Mouse (Mus musculus): ENCODE data around the gene Ube2r2.
A peak's percentile ranks its signal among the peaks of the same experiment; 100 is the strongest.

Ube2r2 gene

DNA sequence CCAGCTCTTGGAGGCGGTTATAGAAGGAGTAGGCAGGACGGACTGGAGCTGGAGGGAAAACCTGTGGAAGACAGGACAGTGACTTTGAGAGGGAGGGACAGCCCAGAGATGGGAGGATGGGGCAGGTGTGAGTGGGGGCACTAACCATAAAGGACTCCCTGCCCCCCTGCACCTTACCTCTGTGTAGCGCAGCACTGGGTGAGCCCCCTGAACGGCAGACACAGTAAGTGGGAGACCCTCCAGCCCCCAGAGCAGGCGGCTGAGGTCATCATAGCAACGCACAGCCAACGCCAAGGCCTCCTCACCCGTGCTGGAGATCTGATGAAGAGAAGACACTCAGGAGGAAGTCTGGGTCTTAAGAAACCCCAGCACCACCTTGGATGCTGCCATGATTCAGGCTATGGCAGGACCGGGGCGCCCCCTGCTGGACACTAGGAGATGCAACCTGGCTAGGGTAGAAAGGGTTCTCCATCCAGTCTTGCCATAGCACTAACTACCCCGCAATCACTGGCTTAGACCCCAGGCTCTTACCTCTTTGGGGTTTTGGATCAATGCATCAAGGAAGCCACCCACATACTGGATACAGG lies 16.7 kb upstream of the Ube2r2 start:
- DNase-seq (ENCODE audit: inconsistent ontology term) = peak; percentile 70

DNA sequence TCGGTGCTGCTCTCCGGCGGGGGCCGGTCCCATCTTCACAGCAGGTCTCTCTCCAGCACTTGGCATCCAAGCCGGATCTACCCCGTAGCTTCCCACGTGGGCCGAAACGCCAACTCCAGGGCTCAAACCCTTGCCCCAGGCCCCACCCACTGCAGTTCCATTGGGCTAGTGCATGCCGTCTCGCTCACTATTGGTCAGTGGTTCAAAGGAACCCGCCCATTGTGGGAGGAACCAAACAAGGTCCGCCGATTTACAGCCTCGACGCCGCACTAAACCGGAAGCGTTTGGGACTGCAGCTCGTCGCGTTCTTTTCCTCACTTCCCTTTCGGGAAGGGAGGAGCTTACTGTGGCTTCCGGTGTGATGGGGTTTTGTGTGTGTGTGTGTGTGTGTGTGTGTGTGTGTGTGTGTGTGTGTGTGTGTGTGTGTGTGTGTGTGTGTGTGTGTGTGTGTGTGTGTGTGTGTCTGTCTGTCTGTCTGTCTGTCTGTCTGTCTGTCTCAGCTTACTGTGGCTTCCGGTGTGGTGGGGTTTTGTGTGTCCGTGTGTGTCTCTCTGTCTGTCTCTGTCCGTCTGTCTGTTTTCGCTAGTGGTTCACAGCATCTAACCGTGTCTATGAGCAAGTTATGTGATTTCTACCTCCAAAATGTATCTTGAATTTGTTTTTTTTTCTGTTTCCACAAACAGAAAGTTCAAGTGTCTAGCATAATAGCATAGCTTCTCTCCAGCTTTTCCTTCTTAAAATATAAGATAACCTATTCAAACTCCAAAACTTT lies 11.2 kb upstream of the Ube2r2 start, which contains the start of gene Nol6:
Gene Nol6, minus strand, starts transcription at position 276 of the 772 bp plus-strand sequence.
- peak; percentile 99 for DNase-seq (ENCODE audit: inconsistent ontology term)

DNA sequence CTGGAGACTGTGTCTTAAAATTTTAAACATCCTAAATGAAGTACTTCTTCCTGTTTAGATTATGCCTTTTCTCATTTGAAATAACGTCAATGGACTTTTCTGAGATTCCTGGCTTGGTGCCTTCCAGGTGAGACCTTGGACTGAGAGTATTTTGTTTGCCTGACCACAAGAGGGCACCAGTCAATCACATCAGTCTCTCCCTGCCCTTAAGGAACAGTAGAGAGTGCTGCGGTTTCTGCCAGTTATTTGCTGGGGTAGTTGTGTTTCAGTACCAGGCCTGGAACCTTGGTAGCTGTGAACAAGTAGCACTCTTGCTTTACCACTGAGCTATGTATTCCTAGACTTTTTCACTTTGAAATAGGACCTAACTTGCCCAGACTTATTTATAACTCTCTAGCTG lies 6.1 kb upstream of the Ube2r2 start:
- peak; percentile 44 for DNase-seq (ENCODE audit: inconsistent ontology term)

DNA sequence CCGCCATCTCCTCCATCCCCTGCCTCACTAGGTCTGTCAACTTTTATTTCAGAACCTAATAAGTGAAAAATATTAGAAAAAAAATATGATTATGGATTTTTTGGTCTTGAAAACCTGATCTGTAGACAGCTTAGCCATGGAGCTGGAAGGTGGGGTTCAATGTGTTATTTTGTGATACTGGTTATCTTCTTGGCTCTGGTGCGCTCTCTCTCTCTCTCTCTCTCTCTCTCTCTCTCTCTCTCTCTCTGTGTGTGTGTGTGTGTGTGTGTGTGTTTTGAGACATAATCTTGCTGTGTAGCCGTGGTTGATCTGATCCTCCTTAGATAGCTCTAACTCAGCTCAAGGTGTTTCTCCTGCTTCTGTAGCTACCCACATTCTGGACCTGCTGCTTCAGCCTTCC lies 5.7 kb upstream of the Ube2r2 start:
- DNase-seq (ENCODE audit: inconsistent ontology term) = no peak

DNA sequence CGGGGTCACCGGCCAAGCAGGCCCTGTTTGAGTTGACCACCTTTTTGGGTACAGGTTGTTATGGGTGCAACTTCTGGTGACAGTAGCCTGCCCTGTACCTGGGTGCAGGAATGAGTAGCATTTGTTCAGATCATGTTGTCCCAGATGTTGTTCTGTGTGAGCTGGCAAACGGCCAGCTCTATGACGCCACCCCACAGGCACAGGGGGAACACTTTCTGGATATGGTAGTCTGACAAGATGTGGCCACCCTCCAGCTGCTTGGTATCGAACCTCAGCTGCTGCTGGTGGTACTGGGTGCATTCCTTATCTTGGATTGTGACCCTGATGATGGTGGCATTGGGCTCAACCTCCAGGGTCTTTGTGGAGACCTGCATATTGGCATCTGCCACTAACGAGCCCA lies 3.1 kb upstream of the Ube2r2 start:
- DNase-seq (ENCODE audit: inconsistent ontology term) = no peak

DNA sequence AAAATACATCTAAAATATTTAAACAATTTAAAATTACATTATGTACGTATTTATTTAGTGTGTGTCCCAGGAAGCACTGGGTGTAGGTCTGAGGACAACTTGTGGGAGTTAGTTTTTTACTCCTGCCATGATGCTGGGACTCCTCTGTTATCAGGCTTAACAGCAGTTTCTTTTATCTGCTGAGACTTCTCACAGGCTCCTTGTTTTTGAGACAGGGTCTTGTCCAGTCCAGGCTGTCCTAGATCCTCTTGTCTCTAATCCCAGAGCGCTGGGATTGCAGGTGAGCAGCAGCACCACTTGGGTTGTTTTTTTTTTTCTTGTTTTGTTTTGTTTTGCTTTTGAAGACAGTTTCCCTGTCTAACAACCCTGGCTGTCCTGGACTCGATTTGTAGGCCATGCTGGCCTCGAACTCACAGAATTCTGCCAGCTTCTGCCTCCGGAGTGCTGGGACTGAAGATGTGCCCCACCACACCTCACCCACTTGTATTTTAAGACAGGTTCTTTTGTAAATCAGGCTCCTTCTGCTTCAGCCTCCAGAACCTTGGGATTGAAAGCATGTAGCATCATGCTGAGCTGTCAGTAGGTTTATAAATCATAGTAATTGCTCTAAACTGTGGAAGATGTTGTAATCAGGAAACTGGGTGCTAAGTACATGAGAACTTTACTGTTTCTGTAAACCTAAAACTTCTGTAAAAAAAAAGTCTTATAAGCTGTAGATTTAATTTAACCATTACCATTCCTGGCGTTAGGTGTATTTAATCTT lies 1.8 kb upstream of the Ube2r2 start:
- DNase-seq (ENCODE audit: inconsistent ontology term) = no peak

DNA sequence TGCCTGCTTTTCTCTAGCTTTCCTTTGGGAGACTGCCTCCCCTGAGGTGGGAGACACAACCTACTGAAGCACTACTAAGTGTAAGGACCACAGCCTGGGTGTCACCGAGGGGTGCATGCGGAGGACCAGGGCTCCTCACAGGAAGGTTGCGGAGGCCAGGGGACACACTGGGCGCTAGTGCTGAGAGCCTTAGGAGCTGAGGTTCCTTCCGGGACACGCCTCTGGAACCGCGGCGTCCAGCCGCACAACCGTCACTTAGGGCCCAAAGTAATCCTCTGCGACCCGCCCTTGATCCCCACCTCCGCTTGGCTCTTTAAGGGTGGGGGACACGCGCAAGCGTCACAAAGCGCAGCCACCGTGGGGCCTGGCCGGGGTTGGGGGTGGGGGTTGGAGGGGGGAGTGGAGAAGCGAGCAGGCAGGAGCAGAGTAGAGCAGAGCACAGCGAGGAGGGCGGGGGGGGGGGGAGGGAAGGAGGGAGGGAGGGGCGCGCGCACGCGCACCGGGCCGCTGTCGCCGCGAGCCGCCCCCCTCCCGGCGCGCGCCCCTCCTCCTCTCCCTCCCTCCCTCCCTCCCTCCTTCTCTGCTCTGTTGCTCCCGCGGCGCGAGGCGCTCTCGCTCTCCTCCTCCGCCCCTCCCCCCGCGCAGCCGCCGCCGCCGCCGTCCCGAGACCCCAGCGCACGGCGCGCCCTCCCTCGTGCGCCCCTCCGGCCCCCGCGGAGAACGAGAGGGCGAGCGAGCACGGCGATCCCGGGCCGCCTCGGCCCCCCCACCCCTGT lies 420 bp upstream of the Ube2r2 start:
- DNase-seq (ENCODE audit: inconsistent ontology term) = peak; percentile 91

DNA sequence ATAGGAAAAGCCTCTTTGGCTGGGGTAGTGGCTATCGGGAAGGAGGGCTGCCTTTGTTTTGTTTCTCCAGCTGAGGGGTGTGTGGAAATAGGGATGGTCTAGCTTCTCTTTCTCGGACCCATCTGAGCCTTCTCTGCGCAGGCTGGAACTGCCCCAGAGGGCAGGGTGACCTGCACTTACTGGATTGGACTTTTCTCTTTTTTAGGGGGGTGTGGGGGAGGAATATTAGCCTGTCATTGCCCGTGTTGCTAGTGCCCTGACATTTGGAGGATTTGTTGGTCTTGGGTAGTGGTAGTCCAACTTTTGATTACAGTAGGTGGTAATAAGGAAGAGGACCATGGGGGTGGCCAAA lies 887 bp downstream of the Ube2r2 start:
- DNase-seq (ENCODE audit: inconsistent ontology term) = no peak

DNA sequence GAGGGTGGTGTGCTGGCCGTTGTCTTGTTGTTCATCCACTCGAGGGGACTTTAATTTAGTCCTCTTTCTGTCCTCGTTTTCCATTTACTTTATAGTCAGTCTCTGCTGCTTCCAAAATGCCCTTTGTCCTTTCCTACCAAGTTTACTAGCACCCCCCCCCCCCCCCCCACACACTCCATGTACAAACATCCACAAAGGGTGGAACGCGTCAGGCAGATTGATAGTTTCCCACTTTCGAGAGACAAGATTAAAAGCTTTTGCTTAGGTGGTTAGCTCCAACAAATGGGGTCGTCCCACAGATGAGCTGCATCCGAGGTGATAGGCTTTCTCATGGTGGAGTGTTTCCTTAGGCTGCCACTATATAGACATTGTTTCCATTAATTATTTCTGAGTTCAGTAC lies 1.3 kb downstream of the Ube2r2 start:
- DNase-seq (ENCODE audit: inconsistent ontology term) = no peak

DNA sequence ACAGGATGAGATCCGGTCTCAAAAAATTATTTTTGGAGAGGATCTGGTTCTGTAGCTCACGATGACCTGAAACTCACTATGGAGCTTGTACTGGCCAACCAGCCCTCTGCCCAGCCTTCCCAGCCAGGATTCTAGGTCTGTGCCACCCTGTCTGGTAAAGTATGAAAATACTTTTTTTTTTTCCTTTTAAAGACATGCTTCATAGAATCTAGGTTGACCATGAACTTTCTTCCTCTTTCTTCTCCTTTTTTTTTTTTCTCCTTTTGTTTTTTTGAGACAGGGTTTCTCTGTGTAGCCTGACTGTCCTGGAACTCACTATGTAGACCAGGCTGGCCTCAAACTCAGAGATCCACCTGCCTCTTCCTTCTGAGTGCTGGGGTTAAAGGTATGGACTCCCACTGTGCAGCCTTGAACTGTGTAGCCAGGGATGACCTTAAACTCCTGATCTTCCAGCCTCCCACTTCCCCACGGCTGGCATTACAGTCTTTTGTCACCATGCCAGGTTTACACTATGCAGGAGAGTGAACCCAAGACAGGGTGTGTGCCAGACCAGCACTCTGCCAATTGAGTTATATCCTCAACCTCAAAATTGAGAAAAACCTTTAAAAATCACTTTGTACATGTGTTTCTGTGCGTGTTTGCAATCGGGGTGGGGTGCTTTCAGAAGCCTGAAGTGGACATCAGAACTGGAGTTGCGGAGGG lies 4.8 kb downstream of the Ube2r2 start:
- no peak for DNase-seq (ENCODE audit: inconsistent ontology term)

DNA sequence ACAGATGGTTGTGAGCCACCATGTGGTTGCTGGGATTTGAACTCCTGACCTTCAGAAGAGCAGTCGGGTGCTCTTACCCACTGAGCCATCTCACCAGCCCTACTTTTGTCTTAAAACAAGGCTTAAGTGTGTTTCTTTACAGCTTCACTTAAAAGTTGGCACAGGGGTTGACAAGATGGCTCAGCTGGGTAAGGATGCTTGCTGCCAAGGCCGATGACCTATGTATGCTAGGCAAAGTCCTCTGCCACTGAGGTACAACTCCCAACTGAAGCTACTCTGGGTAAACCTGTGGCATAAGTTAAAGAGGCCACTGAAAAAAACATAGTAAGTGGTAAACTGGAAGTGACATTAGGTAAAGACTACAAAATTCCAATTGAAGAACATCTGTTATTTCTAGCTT lies 7.1 kb downstream of the Ube2r2 start:
- no peak for DNase-seq (ENCODE audit: inconsistent ontology term)

DNA sequence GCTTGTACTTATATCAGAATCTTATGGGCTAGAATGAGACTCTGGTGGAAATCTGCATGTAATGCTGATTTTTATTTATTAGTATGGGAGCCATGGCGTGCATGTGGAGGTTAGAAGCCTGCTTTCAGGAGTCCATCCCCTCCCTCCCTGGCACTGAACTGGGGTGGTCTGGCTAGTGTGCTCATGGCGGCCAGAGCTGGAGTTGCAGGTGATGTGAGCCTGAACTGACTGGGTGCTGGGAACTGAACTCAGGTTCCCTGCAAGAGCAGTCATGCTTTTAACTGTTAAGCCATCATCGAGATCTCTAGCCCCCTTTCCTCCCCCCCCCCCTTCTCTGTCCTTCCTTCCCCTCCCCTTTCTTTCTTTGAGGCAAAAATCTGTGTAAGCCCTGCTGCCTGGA lies 14.3 kb downstream of the Ube2r2 start:
- DNase-seq (ENCODE audit: inconsistent ontology term) = no peak

DNA sequence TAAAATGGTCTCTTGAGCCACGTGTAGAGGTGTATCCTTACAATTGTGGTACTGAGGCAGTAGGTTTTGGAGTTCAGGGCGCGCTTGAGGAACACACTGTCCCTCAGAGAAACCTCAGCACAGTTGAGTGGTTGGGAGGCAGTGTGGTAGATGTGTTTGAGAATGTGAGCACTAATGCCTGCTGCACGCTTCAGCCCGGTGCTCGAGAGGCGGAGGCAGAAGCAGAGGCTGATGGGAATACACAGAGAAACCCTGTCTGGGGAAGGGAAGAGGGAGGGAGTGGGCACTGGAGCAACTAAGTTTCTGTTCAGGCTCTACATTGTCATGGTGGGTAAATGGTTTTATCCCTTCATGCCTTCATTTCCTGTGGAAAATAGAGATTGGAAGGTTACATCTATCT lies 15.6 kb downstream of the Ube2r2 start:
- DNase-seq (ENCODE audit: inconsistent ontology term) = no peak

DNA sequence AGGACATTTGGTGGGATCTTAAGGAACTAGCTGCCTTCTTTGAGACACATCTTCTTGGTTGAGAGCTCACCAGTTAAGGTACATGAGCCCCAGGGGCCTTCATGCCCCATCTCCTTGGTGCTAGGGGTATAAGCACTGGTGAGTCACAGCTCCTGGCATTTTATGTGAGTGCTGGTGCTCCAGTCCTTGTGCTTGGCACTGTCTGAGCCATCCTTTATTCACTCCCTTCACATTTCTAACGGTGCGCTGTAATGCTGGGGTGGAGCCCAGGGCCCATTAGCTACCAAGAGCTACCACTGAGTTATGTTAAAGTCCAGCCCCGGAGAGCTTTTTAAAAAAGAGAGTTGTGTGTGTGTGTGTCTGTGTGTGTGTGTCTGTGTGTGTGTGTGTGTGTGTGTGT lies 17.6 kb downstream of the Ube2r2 start:
- peak; percentile 72 for DNase-seq (ENCODE audit: inconsistent ontology term)

DNA sequence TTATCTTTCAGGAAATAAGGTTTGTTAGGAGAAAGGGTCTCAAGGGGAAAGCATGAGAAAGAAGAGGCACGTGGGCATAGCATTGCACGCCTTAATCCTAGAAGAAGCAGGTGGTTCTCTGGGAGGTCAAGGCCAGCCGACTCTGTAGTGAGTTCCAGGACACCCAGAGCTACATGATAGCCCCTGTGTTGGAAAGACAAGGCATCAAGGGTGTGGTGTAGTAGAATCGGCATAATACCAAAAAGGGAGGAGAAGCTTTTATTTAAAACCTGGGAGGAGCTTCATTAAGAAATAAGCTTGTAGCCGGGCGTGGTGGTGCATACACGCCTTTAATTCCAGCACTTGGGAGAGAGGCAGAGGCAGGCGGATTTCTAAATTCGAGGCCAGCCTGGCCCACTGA lies 21.4 kb downstream of the Ube2r2 start:
- no peak for DNase-seq (ENCODE audit: inconsistent ontology term)

DNA sequence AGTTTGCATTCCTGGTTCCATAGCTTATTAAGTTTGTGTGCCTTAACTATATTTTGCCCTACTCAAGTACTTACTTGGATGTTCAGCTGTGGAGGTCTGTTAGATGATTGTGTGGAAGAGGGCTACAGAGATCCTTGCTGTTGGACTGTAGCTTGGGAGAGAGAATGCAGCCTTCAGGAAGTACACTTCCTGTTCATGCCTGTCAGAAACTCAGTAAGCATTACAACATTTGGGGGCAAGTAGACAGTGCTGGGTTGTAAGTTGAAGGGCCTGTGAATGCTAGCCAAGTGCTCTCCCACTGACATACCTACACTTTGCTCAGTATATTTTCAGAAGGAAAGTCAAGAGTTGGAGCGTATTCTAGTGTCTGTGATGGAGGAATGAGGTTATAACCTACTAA lies 22.7 kb downstream of the Ube2r2 start:
- DNase-seq (ENCODE audit: inconsistent ontology term) = no peak

DNA sequence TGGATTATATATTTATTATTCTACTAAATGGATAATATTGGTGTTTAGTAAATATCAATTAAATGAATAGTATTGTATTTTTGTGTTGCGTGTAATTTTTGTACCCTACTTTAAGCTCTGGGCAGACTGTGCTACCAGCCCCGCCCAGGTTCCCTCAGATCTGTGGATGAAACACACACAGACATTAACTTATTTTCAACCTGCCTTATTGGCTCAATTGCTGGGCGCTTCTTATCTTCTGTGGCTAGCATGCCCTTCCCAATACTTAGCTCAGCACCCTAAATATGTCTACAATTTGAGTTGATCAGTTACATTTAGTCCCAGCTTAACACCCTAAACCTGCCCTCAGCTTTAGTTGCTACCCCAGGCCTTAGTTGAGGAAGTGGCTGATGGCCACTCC lies 25.7 kb downstream of the Ube2r2 start:
- DNase-seq (ENCODE audit: inconsistent ontology term) = no peak

DNA sequence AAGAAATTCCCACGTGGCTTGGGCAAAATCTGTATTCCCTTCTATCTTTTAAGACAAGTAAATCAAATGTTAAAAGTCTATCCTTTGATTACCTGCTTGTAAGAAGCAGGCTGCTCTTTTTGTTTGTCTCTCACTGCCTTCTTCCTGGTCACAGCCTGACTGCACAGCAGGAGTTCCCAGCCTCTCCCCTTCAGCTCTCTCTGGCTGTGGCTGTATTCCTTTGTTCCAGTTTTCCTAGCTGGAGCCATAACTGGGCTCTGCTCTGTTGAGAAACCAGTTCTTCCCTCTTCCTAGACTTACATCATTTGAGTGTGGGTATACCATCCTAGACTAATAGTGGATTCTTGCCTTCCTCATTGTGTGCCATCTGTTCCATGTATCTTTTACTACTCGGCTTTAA lies 29.4 kb downstream of the Ube2r2 start:
- peak; percentile 6 for DNase-seq (ENCODE audit: inconsistent ontology term)

DNA sequence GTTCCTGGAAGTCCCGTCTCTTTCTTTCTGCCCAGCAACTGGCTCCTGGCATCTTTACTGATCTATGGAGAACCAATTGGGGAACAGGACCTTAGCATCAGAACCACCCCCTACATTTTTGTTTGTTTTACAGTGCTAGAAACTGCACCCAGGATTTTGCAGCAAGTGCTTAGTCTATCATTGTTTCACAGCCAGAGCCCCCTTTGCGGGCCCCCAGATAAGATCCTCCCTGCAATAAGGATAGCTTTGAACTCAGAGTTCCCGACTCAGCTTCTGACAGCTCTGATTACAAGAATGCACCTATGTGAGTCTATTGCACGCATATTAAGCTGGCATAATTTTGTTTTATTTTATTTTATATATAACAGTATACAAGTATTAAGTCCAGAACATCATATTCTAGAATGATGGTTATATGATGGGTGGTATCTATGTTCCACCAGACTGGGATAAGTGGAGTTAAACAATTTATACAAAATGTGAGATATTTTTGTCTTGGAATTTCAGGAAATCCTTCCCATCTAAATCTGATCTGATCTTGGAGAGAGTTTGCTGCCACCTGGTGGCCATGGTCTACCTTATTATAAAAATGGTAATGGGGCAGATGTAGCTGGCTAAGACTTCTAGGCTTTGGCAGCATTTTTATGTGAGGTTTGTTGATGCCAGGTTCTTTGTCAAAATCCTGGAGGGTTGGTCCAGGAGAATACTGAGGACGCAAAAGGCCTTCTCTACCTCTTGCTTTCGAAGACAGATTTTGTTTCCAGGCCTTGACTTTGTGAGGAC lies 30.3 kb downstream of the Ube2r2 start:
- DNase-seq (ENCODE audit: inconsistent ontology term) = peak; percentile 58

DNA sequence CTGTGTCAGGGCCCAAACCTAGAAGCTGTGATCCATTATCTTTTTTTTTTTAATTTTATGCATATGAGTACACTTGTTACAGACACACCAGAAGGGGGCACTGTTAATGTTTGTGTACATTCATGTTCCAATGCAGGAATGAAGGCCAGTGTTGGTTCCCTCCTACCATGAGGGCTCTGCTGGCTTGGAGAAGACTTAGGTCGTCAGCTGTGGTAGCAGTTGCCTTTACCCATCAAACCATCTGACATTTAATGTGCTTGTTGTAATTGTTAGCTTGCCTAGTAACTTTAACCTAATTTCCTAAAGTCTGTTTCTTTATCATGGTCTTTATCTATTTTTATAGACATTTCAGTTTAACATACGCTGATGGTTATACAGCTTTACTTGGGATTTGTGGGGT lies 35.4 kb downstream of the Ube2r2 start:
- DNase-seq (ENCODE audit: inconsistent ontology term) = no peak

DNA sequence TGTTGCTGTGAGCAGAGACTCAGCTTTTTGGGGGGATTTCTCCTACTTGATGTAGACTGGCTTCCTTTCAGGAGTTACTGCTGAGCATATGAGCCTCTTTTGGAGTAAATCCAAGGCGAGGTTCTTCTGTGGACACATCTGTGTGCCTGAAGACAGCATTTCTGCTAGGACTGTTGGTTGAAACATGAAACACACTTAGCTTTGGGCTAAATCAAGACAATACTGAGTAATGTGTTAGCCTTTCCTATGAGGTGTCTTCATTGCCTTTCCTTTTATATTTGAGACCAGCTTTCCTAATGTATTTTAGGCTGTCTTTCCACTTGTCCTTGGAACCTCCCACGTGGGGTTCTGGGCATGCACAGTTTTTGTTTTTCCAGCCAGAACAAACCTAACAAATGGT lies 39.1 kb downstream of the Ube2r2 start:
- no peak for DNase-seq (ENCODE audit: inconsistent ontology term)

Data from Muller cell, postnatal 12 days (primary cell).